Mouse (Mus musculus) CH12.LX (cell line): Measurements from ENCODE around the gene Itih4.

Source experiments
- CTCF ChIP-seq, 2 experiments: IDR thresholded peaks in 1 of 2; conservative IDR thresholded peaks in 1 of 2; 2 replicates each; pipeline ENCODE4 v1.5.1; 2011 to 2012; ENCODE audit warnings: low read depth in 2 of 2, low read length in 2 of 2, improper control_type of control experiment in 1 of 2, inconsistent platforms in 1 of 2, mild to moderate bottlenecking in 1 of 2, moderate library complexity in 1 of 2
- ELF1 ChIP-seq: IDR thresholded peaks from 2 replicates; pipeline ENCODE4 v1.6.1; 2014; ENCODE audit warnings: low read depth, mild to moderate bottlenecking, inconsistent platforms, low read length, improper control_type of control experiment
- EP300 ChIP-seq: IDR thresholded peaks from 2 replicates; pipeline ENCODE4 v1.6.1; 2011; ENCODE audit warnings: low read length, improper control_type of control experiment
- SMC3 ChIP-seq: IDR thresholded peaks from 2 replicates; pipeline ENCODE4 v1.6.1; 2011; ENCODE audit warnings: low read depth, low read length, improper control_type of control experiment

DNA sequence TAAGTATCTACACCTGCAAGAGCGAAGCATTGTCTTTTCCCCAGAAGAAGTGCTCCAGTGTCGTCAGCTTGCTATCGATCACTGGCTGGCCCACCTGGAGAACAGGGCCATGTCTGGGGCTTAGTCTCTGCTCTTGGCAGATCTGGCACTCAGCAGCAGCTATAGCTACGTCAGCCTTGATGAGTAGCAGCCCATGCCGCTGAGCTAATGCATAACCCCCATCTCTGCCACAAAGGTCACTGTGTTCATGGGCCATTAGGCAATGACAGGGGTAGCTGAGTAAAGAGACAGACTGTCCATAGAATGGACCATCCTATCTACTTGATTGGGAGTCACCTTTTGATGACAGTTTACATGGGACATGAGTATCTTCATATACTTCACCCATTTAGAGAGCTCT, 35.8 kb upstream of the Itih4 start:
- TF ChIP-seq ELF1, result no peak
- no peak for TF ChIP-seq CTCF (conservative IDR thresholded peaks at IDR 0.05 in 1 of 2, IDR thresholded peaks at IDR 0.05 in 1 of 2; ENCODE audit: low read depth in 2 of 2, low read length in 2 of 2)
- TF ChIP-seq EP300, result no peak
- no peak for TF ChIP-seq SMC3
